Mouse (Mus musculus): Measurements from ENCODE around the gene Krtap9-1. TPM values are rescaled to one million over a fixed set of nuclear protein-coding genes. Genes with fewer than 3 reads are reported as not detected.
"Not testable (repeated sequence)": the region's sequence is repeated elsewhere in the genome, so short reads cannot be mapped to it uniquely, and the experiment has no call there.

The Krtap9-1 gene
- not detected for total RNA-seq (2021)
- long read RNA-seq, experiment 1, result 0 reads
- long read RNA-seq, experiment 2, result 0 reads

- not testable (repeated sequence) for DNase-seq (ENCODE audit: low spot score in 2 of 2)
Measured at GRCm38 (mm10) chr11:99873089-99873488, at the start of gene Krtap9-1. Krtap9-1 (plus strand) TSS chr11:99873389.

GRCm38 (mm10) chr11:99837966-99838365 is 35.2 kb upstream of the Krtap9-1 start, which contains the start of gene 2300003K06Rik:
2300003K06Rik (minus strand) TSS chr11:99838066.
- no peak for DNase-seq (ENCODE audit: low spot score in 2 of 2)

- DNase-seq (ENCODE audit: low spot score in 2 of 2), result no peak
Measured at GRCm38 (mm10) chr11:99842185-99842584, 31.0 kb upstream of the Krtap9-1 start.

GRCm38 (mm10) chr11:99846746-99847145 is 26.4 kb upstream of the Krtap9-1 start:
- no peak for DNase-seq (ENCODE audit: low spot score in 2 of 2)

- DNase-seq (ENCODE audit: low spot score in 2 of 2), result no peak
Measured at GRCm38 (mm10) chr11:99851508-99851907, 21.7 kb upstream of the Krtap9-1 start, which contains the start of gene Krtap4-16. Krtap4-16 (minus strand) TSS chr11:99851608.

GRCm38 (mm10) chr11:99854121-99854520 is 19.1 kb upstream of the Krtap9-1 start:
- no peak for DNase-seq (ENCODE audit: low spot score in 2 of 2)

- DNase-seq (ENCODE audit: low spot score in 2 of 2), result no peak
Measured at GRCm38 (mm10) chr11:99857617-99858016, 15.6 kb upstream of the Krtap9-1 start, which contains the start of gene Gm11568. Gm11568 (plus strand) TSS chr11:99857917.

- DNase-seq (ENCODE audit: low spot score in 2 of 2), result no peak
Measured at GRCm38 (mm10) chr11:99858761-99859160, 14.4 kb upstream of the Krtap9-1 start.

GRCm38 (mm10) chr11:99864176-99864575 is 9.0 kb upstream of the Krtap9-1 start, which contains the start of gene Gm11559:
Gm11559 (plus strand) TSS chr11:99864476.
- DNase-seq (ENCODE audit: low spot score in 2 of 2), result not testable (repeated sequence)

- not testable (repeated sequence) for DNase-seq (ENCODE audit: low spot score in 2 of 2)
Measured at GRCm38 (mm10) chr11:99878887-99879286, 5.7 kb downstream of the Krtap9-1 start, which contains the start of gene Gm11567. Gm11567 (plus strand) TSS chr11:99879187.

GRCm38 (mm10) chr11:99907620-99908019 is 34.4 kb downstream of the Krtap9-1 start, which contains the start of gene Krtap31-1:
Krtap31-1 (plus strand) TSS chr11:99907920.
- no peak for DNase-seq (ENCODE audit: low spot score in 2 of 2)

GRCm38 (mm10) chr11:99914451-99914850 is 41.3 kb downstream of the Krtap9-1 start, which contains the start of gene Gm11565:
Gm11565 (plus strand) TSS chr11:99914751.
- DNase-seq (ENCODE audit: low spot score in 2 of 2), result no peak

Other genes with a start within 250 kb of the Krtap9-1 start
- not detected for gene Krtap4-1, start 245.2 kb upstream of the Krtap9-1 start, total RNA-seq (2021)
- not detected for gene Krtap4-2, start 238.3 kb upstream of the Krtap9-1 start, total RNA-seq (2021)
- not detected for gene Krtap4-7, start 229.3 kb upstream of the Krtap9-1 start, total RNA-seq (2021)
- gene Gm11555, start 223.2 kb upstream of the Krtap9-1 start, total RNA-seq (2021), result not detected
- not detected for gene Gm11563, start 214.4 kb upstream of the Krtap9-1 start, total RNA-seq (2021)
- not detected for gene Krtap4-6, start 207.4 kb upstream of the Krtap9-1 start, total RNA-seq (2021)
- gene Gm14190, start 182.6 kb upstream of the Krtap9-1 start, total RNA-seq (2021), result not detected
- not detected for gene Gm14180, start 139.1 kb upstream of the Krtap9-1 start, total RNA-seq (2021)
- not detected for gene Gm11595, start 100.5 kb upstream of the Krtap9-1 start, total RNA-seq (2021)
- gene Krtap4-8, start 92.7 kb upstream of the Krtap9-1 start, total RNA-seq (2021), result not detected
- gene Krtap4-9, start 88.2 kb upstream of the Krtap9-1 start, total RNA-seq (2021), result not detected
- not detected for gene Gm11596, start 79.9 kb upstream of the Krtap9-1 start, total RNA-seq (2021)
- gene Gm11569, start 74.5 kb upstream of the Krtap9-1 start, total RNA-seq (2021), result not detected
- gene Gm11554, start 68.9 kb upstream of the Krtap9-1 start, total RNA-seq (2021), result not detected
- gene Krtap4-13, start 63.5 kb upstream of the Krtap9-1 start, total RNA-seq (2021), result not detected
- not detected for gene Gm11564, start 57.7 kb upstream of the Krtap9-1 start, total RNA-seq (2021)
- not detected for gene 2300003K06Rik, start 35.3 kb upstream of the Krtap9-1 start, total RNA-seq (2021)
- gene Krtap4-16, start 21.8 kb upstream of the Krtap9-1 start, total RNA-seq (2021), result not detected
- not detected for gene Gm11568, start 15.5 kb upstream of the Krtap9-1 start, total RNA-seq (2021)
- not detected for gene Gm11559, start 8.9 kb upstream of the Krtap9-1 start, total RNA-seq (2021)
- gene Gm11567, start 5.8 kb downstream of the Krtap9-1 start, total RNA-seq (2021), result not detected
- not detected for gene Krtap31-1, start 34.5 kb downstream of the Krtap9-1 start, total RNA-seq (2021)
- not detected for gene Gm11565, start 41.4 kb downstream of the Krtap9-1 start, total RNA-seq (2021)
- not detected for gene Krtap31-2, start 62.9 kb downstream of the Krtap9-1 start, total RNA-seq (2021)
- not detected for gene Krtap9-5, start 75.1 kb downstream of the Krtap9-1 start, total RNA-seq (2021)
- not detected for gene Krtap29-1, start 105.7 kb downstream of the Krtap9-1 start, total RNA-seq (2021)
- gene Krtap16-1, start 113.2 kb downstream of the Krtap9-1 start, total RNA-seq (2021), result not detected
- gene Krtap17-1, start 120.6 kb downstream of the Krtap9-1 start, total RNA-seq (2021), result not detected
- gene Krt33a, start 142.8 kb downstream of the Krtap9-1 start, total RNA-seq (2021), result not detected
- gene Krt33b, start 156.5 kb downstream of the Krtap9-1 start, total RNA-seq (2021), result not detected
- gene Krt34, start 168.2 kb downstream of the Krtap9-1 start, total RNA-seq (2021), result not detected
- gene Krt31, start 177.2 kb downstream of the Krtap9-1 start, total RNA-seq (2021), result not detected
- not detected for gene Krt32, start 214.8 kb downstream of the Krtap9-1 start, total RNA-seq (2021)
- gene Krt35, start 222.9 kb downstream of the Krtap9-1 start, total RNA-seq (2021), result not detected
- under 1 TPM; 0.43 to 0.51 TPM for gene Krt36, start 232.2 kb downstream of the Krtap9-1 start, total RNA-seq (2021)
- not detected for gene Krt13, start 248.2 kb downstream of the Krtap9-1 start, total RNA-seq (2021)